Mouse (Mus musculus) ovary, postnatal 36 days (tissue): Measurements from ENCODE around the gene Dpm3.
"Not testable (repeated sequence)": the region's sequence is repeated elsewhere in the genome, so short reads cannot be mapped to it uniquely, and the experiment has no call there.

Source experiments
- DNase-seq: peaks from one replicate; pipeline ENCODE4 v3.0.0; 2022; ENCODE audit warnings: low spot score, mixed read lengths

Gene Dpm3

DNA sequence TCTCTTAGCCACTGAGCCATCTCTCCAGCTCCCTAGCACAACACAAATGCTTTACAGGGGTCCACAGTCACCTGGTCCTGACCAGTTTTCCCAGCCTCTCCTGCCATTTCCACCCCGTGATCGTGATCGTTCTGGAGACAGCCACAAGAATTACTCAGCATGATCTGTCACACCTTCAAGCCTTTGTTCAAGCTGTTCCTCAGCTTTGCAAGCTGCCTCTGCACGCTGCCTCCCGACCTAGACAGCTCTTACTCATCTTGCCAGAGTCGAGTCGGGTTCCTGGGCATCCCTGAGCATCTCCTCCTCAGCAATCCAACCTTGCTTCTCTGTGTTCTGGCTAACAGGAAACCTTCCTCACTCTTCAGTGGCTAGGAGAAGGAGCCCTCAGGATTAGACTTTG is at the start of gene Dpm3:
Gene Dpm3 (plus strand): TSS at position 283 of the 400 bp plus-strand sequence.
- DNase-seq = no peak

GRCm38 (mm10) chr3:89209731-89210130 is 49.4 kb upstream of the Dpm3 start:
- DNase-seq = no peak

- DNase-seq = no peak
These were observed 49.0 kb upstream of the Dpm3 start for GRCm38 (mm10) chr3:89210162-89210561.

DNA sequence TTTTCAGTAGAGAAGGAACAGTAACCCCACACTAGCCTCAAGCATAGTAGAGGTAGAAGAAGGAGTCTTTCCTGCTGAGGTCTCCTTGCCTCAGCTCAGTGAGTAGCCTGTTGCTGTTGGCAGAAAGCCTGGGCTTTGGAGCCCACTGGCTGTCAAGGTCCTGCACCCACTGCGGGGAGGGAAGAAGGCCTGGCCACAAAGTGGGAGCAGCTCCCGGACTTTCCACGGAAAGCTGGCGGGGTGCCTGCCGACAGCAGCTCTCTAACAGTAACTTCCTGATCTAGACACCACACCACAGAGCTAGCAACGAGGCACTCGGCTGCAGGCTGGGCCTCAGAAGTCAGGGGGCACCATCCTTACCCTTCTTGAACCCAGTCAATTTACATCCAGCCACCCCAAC is 48.4 kb upstream of the Dpm3 start:
- no peak for DNase-seq

DNA sequence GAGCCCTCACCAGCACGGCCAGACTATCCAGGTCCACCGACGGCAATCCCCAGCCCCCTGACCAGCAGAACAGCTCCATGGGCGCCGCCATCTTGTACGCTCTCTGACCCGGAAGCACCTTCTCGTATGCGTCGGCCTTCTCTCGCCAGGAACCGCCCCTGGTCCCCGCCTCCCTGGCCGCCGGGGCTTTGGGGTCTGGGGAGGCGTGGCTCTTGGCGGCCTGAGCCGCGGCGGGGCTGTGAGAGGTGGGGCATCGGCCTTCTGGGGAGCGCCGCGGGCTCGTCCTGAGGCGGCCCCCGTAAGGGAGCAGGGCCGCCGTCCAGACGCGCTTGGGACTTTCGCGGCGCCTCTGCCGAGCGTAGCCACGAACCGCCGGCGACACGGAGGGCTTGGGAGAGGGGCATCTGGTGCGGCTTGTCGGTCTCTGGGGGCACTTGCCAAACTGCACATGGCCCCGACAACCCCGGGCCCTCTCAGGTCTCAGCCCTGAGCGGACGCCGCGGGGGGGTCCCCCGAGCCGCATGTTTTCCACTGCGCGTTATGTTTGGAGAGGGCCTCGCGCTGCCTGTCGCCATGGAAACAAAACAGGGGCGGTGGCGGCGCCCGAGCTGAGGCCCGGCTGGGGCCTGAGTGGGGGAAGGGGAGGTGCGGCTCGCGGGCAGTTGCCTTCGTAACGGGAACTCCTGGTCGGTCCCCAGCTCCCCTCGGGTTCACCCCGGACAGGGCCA is 45.2 kb upstream of the Dpm3 start:
- DNase-seq = peak; percentile 94

DNA sequence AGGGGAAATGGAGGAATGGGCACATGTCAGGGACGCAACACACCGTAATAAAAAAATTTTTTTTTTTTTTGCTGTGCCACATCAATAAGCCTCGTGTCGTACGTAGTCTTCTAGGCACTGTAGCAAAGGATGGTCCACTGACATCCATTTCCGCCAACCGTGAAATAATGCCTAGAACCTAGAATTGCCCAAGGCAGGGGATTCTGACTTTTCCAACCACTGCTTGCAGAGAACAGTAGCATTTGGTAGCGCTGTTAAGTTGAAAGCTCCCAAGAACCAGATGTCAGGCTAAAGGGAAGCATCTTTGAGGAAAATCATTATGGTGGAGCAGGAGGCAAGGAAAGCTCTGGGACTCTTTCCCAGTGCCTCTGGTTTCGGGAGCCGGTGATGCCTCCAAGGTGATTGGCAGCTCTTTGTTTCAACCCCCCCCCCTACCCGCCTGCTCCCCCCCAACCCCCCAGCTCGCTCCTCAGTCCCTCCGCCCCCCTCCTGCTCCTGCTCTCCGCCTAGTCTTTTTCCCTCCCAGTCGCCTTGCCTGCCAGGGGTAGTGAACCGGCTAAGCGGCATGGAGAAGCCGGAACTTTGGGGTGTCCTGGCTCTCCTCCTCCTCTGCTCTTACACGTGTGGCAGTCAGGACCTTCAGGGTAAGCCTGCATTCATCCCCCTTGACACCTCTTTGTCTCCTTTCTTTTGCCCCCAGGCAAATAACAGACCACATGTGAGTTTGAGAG is 44.3 kb upstream of the Dpm3 start, which contains the start of gene Thbs3:
Gene Thbs3 (plus strand): TSS at position 500 of the 731 bp plus-strand sequence.
- no peak for DNase-seq

DNA sequence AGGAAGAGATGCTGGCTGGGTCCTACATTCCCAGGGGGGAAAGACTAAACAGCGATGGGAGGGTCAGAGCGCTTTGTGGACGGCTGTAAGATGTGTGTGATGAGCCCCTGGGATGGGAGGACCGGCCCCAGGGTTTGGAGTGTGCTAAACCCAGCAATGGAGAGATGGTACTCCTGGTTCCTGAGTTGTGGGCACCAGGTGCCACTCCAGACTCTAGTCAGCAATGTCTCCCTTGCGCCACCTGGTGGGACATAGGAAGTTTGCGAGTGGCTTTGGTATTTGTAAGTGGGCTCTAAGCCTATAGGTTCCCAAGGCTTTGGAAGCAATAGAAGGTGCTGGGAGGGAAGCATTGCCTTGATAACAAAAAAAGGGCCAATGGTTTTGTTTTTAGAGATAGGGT is 43.3 kb upstream of the Dpm3 start:
- peak; percentile 75 for DNase-seq

- not testable (repeated sequence) for DNase-seq
These were observed 42.8 kb upstream of the Dpm3 start for GRCm38 (mm10) chr3:89216407-89216806.

DNA sequence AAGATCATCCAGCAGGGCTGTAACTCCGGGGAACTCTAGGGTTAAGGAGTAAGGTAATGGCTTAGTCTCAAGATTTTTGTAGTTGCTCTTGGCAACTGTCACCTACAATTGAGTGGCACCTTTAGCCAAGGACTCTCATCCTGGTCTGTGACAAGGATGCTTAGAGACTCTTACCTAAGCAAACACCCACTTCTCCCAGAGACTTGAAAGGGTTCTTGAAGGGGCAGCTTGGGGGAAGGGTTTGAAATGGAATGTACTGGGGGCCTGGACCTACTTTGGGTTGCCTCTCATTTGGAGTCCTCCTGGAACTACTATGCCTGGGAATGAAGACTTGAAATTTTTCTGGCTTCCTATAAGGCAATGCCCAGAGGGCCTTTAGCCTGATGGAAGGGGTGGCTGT is 40.9 kb upstream of the Dpm3 start:
- DNase-seq = no peak

- DNase-seq = no peak
These were observed 39.6 kb upstream of the Dpm3 start for GRCm38 (mm10) chr3:89219546-89219945.

DNA sequence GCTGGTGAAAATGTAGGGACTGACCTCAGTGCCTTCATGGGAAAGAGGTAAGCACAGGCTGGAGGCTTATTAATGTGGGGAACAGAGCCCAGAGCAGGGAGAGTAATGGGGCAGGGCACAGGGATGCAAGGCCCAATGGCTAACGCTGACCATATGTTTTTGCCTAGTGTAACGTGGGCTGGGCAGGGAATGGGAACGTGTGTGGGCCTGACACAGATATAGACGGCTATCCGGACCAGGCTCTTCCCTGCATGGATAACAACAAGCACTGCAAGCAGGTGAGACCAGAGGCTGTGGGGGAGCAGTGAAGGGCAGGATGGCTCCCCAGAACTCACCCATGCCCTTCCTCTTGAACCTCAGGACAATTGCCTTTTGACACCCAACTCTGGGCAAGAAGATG is 38.0 kb upstream of the Dpm3 start:
- DNase-seq = no peak

DNA sequence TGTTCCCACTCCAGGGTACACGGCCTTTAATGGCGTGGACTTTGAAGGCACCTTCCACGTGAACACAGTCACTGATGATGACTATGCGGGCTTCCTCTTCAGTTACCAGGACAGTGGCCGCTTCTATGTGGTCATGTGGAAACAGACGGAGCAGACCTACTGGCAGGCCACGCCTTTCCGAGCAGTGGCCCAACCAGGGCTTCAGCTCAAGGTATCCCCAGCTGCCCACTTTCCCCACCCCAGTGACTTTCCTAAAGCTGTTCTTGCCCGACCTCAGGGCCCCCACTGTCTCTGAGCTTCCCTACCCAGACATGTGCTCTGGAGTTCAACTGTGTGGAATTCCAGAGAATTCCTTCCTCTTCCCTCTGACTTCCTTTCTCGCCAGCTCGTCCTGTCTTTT is 34.4 kb upstream of the Dpm3 start:
- no peak for DNase-seq

DNA sequence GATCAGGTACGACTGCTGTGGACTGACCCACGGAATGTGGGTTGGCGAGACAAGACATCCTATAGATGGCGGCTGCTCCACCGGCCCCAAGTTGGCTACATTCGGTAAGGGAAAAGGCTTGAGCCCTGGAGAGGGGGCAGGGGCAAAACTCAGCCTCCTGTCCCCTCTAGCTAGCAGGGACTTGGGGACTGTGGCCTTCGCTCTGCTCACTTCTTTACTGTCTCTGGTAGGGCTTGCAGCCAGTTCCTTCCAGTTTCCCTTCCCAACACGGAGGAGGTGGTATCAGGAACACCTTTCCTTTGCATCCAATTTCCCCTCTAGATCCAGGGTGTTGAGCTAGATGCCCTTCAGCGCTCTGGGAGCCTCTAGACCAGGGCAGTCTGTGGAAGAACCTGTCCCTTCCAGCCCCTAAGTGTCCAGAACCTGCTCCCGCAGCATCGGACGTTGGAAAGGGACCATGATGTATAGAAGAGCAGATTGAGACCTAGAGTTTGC is 33.8 kb upstream of the Dpm3 start:
- no peak for DNase-seq

GRCm38 (mm10) chr3:89225918-89226317 is 33.2 kb upstream of the Dpm3 start:
- DNase-seq = no peak

DNA sequence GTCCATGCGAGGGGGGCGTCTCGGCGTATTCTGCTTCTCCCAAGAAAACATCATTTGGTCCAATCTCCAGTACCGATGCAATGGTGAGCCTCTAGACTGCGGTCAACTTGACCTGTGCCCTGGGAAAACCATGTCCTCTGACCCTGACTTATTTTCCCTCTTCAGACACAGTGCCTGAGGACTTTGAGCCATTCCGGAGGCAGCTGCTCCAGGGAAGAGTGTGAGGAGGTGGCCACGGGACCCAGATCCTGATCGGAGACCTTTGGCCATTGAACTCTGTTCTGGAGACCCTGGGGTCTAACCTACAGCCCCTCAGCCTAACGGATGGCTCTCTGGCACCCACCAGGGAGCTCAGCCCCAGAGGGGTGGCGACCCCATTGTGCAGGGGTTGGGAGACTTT is 32.8 kb upstream of the Dpm3 start:
- no peak for DNase-seq

DNA sequence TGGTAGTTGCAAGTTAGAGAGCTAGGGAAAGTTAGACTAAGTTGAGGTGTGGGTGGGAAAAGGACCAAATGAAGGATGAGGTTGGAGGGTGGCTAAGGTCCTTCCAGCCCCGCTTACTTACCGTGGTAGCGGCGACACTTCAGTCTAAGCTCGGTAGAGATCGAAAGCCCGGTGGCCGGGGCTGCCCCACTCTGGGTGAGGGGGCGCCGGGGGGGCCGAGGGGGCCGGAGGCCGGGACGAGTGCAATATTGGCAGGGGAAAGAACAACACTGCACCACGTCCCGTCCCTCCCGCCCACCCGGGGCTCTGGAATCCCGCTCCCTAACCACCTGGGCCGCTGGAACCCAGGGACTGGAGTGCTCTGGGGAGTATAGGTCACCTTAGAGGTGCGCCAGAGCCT is 32.3 kb upstream of the Dpm3 start, which contains the start of gene Mtx1:
Gene Mtx1 (minus strand): TSS at position 189 of the 400 bp plus-strand sequence.
- DNase-seq = no peak

DNA sequence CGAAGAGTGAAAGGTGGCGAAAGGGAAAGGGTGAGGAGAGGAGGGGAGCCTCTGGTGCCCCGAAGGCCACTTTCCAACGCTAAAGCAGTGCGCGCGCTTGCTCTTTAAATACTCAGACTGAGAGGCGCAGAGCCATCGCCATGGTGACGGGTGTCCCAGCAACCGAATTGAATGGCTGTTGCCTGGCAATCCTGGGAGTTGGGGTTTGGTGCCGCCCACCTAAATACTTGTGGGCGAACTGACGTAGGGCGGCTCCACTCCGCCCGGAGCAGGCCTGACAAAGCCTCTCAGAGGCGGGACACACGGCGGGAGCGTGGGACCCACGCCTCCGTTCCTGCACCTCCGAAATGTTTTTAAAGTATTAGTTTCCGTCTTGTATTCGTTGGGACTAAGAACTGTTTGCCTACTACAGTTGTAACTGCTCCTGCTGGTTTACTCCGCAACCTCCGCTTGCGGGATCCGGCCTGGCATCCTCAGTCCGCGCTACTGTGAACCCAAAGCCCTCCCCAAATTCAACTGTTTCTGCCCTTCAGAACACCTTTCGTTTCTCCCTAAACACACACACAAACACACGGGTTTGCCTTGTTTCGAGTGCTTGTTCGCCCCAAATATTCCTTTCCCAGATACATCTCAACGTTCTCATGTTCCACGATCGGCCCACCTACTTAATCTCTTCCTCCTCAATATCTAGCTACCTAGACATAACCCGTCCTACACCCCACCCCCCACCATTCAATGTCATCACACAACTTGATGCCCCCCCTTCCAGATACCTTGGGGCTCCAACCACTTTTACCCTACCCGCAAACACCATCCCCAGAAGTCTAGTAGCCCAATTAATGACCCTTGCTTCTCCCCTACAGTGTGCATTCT is 31.6 kb upstream of the Dpm3 start:
- peak; percentile 88 for DNase-seq

DNA sequence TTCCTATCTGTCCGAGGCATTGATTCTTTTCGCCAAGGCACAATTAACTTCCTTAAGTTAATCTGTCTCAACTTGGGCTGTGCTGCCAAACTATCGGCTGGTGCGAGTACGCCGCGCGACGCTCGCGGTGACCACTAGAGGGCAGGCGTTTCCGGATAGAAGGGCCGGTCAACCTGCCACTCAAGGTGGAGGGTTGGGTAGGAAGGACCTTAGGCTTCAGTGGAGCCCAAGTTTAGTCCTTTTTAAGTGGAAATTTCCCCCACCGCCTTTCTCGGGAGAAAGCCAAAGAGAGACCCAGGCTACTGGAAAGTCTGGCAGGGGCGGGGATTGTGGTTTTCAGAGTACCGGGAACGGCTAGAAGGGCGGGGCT is 31.0 kb upstream of the Dpm3 start:
- DNase-seq = peak; percentile 89

DNA sequence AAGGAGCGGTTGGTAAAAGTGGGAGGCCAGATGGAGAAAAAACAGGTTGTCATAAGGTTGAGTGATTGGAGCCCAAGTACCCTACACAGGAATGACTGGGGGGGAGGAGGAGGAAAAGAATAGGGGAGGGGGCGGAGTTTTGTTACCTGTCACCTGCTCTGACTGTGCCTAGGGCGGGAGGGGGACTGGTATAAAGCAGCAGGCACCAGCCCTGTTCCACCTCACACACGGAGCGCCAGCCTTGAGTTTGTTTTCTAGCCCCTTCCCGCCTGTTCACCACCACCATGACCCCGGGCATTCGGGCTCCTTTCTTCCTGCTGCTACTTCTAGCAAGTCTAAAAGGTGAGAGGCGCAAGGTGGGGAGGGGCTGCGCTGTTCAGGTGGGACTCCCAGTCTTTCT is 30.3 kb upstream of the Dpm3 start, which contains the start of gene Muc1:
Gene Muc1 (plus strand): TSS at position 222 of the 400 bp plus-strand sequence.
- DNase-seq = no peak

DNA sequence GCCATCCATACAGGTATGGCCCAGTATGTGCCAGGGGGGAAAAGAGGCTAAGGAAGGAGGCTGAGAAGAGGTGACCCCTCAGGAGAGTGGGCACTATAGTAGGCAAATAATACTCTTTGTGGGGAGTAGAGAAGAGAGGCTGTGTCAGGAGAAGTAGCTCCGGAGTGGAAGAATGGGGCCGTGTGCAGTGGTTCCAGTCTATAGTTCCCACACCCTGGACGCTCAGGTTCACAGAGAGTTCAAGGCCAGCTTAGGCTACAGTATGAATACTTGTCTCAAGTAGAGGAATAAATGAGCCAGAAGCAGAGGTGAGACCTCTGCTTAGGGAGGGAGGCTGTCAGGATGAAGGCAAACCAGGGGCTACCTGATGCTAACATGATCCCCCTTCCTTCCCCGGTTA is 29.9 kb upstream of the Dpm3 start:
- DNase-seq = no peak

GRCm38 (mm10) chr3:89230561-89230960 is 28.6 kb upstream of the Dpm3 start:
- DNase-seq = no peak

GRCm38 (mm10) chr3:89231345-89231744 is 27.8 kb upstream of the Dpm3 start:
- DNase-seq = no peak
